Mouse (Mus musculus): ENCODE results near the gene Tmem11.
"Not testable (repeated sequence)": the region's sequence is repeated elsewhere in the genome, so short reads cannot be mapped to it uniquely, and the experiment has no call there.

The Tmem11 gene

GRCm38 (mm10) chr11:60880559-60880958 lies 1.5 kb upstream of the Tmem11 start:
- no peak for DNase-seq

GRCm38 (mm10) chr11:60879423-60879822 lies 351 bp upstream of the Tmem11 start:
- DNase-seq = peak; percentile 41 to 52

DNA sequence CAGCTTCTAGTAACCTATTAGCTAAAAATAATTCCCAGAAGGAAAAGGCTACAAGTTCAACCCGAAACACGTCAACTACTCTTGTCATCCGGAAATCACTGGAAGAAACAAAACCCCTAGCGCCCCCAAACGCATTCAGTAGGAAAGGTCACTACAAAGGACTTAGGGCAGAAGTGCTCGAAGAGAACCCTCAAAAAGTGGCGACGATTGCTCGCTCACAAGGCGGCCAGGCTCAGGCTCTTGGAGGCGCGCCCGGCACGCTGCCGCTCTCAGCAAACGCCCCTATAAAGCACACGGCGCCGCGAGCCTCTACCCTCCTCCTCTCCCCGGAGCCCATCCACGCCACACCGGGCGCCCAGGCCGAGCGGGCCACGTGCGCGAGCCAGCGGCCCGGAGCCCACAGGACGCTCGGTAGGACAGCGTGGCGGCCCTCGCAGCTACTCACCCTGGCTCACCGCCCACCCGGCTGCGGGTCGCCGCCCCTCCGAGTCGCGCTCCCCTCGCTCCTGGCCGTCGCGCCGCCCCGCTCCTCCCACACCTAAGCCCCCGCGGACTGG lies 938 bp downstream of the Tmem11 start:
- DNase-seq = peak; percentile 52 to 55

DNA sequence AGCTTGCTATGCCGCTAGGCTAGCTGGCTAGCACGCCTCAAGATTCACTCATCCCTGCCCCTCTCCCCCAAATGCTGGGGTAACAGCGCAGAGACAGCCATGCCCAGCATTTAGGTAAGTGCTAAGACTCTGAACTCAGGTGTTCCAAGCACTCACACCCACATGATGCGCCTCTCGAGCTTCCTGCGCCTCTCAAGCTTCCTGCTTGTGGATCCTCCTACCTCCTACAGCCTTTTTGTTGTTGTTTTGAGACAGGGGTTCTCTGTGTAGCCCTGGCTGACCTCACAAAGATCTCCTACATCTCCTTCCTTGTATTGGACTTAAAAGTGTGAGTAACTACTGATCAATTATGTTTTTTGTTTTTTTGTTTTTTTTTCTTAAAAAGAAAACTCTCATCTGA lies 6.0 kb downstream of the Tmem11 start:
- DNase-seq = no peak

DNA sequence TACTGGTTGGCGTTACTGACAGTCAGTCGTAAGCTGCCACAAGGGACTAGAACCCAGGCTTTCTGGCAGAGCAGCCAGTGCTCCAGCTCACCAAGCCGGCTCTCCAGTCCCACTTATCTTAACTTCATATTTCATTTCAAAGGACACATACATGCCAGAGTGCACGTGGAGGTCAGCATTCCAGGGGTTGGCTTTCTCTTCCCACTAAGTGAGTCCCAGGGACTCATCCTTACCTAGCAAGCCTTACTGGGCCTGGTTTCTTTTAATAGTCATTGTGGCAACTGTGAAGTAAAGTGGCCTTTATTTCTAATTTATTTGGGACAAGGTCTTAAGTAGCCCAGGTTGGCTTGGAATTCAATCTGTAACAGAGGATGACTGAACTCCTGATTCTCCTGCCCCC lies 7.7 kb downstream of the Tmem11 start:
- DNase-seq = no peak

DNA sequence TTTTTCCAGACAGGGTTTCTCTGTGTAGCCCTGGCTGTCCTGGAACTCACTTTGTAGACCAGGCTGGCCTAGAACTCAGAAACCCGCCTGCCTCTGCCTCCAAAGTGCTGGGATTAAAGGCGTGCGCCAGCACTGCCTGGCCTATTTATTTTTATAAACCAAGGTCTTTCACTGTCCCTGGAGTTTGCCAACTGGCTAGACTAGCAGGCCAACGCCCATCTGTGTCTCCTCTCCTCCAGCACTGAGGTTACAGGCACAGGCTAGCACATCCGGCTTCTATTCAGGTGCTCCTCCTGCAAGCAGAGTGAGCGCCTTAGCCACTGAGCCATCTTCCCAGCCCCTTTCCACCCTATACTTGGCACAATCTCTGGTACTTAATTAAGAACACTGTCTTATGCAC lies 9.6 kb downstream of the Tmem11 start:
- DNase-seq = not testable (repeated sequence)

DNA sequence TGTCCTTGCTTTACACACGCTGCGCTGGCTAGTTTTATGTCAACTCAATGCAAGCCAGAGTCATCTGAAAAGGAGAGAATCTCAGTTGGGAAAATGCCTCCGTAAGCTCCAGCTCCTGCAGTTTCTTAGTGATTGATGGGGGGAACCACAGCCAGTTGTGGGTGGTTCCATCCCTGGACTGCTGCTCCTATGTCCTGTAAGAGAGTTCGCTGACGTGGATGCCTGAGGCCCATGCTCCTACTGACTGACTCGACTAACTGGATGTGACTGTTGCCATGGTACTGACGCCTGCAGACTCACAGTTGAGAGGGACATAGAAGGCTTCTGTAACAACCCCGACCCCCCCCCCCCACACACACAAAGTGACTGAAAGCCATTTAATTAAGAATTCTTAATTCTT lies 11.2 kb downstream of the Tmem11 start:
- DNase-seq = no peak

DNA sequence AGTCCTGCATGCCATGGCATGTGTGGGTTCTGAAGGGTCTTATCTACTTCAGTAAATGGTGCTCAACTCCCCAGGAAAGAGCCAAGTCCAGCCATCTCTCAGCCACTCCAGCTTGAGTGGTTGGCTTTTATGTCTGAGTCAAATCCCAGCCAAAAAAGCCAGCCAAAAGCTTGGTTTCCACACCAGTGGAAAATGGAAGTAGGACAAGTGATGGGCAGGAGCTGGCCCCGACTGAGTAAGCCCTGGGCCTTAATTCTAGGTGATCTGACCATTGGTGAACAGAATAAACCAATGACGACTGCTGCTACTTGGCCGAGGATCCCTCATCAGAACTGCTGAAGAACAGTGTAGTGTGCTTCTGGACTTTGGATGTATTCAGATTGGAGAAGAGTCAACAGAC lies 11.6 kb downstream of the Tmem11 start:
- peak; percentile 21 to 28 for DNase-seq

- DNase-seq = no peak
These were observed 13.1 kb downstream of the Tmem11 start for GRCm38 (mm10) chr11:60866021-60866420.

GRCm38 (mm10) chr11:60864916-60865315 lies 14.2 kb downstream of the Tmem11 start:
- DNase-seq = no peak

DNA sequence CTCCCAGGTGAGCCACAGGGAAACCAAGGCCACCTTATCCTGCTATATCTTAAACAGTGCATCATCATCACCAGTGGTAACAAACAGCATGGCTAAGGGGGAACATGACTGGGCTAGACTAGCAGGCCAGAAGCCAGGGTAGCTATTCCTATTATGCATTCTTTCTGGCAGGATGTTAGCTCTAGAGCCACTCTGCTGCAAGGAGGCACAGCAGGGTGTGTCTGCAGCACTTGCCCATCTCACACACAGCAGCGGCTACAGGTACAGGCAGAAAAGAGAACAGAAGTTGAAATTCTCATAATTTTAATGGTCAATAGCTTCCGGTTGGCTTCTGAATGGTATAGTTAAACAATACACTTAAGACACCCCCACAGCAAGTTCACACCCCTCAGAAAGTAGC lies 14.9 kb downstream of the Tmem11 start:
- peak; percentile 31 to 36 for DNase-seq

GRCm38 (mm10) chr11:60863196-60863595 lies 15.9 kb downstream of the Tmem11 start:
- DNase-seq = peak in 1 of 2 experiments; percentile 16

GRCm38 (mm10) chr11:60861993-60862392 lies 17.1 kb downstream of the Tmem11 start:
- DNase-seq = no peak

DNA sequence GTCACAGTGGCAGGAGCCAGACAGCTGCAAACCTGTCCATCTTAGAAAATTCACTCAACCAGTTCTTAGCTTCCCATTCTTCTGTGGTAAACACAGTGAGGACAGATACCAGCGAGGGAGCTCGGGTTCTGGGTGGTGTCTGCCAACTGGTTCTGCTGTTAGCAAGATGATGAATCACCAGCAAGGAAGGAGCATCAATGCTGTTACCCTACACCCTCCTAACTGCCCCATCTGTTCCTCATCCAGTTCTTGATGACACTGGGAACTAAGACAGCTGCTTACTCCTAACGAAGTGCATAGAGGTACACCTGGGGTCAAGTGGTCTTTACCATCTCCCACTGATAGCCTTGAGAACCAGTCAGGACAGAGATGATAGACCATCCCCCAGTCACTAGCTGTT lies 22.5 kb downstream of the Tmem11 start:
- no peak for DNase-seq

- DNase-seq = no peak
These were observed 33.7 kb downstream of the Tmem11 start for GRCm38 (mm10) chr11:60845415-60845814.

DNA sequence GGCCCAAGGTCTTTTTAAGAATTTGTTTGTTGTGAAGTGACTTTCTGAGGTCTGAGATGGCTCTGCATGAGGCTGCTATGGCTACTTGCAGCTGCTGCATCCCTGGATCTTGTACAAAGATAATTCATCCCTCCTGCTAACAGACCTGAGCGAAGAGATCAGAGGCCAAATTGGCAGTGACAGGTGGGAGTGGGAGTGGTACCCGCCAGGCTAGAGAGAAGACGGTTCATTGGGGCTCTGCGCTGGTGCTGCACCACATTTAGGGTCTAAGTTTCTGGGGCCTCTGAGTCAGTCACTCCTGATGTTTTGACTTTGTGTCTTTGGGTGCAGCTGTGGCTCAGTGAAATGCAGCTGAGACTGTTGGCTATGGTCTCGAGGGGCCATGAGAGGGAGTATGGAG lies 35.7 kb downstream of the Tmem11 start:
- no peak for DNase-seq

- DNase-seq = no peak
These were observed 37.4 kb downstream of the Tmem11 start for GRCm38 (mm10) chr11:60841467-60842200.

DNA sequence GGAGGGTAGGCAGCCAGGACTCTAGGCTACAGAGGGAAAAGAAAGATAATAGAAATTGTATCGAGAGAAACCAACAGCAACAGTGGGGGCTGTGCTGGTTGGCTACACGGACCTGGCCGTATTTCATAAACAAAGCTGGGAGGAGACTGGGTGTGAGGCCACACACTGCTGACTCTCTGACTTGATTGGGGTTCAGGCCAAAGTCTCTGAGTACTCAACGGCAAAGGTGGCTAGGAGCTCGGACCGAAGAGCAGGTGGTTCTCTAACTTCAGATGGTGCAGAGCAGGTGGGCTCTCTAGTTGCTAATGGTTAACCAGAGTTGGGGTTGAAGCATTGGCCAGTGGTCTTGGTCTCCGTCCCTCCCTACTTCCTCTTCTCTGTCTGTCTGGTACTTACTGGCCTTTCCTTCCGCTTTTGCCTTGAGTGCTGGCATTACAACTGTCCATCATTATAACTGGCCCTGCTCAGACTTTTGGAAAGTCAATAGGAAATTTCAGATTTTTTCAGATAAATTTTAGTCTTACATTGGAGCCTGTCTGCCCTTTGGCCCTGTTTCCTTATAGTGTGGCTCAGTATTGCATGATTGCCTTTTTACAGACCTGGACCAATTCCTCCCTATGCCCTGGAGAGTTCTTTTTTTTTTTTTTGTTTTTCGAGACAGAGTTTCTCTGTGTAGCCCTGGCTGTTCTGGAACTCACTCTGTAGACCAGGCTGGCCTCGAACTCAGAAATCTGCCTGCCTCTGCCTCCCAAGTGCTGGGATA lies 41.2 kb downstream of the Tmem11 start:
- no peak for DNase-seq

DNA sequence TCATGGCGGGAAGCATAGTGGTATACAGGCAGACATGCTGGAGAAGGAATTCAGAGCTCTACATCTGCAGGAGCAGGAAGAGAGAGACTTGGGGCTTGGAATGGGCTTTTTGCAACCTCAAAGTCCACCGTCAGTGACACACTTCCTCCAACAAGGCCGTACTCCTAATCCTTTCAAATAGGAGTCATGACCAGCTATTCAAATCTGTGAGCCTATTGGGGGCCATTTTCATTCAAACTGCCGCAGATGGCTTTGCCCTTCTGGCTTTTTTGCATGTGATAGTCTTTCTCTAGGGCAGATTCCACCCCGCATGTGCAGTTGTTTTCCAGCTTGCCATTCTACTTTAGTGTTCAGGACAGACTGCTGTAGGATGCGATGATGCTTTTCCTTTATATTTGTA lies 42.2 kb downstream of the Tmem11 start:
- DNase-seq = no peak

DNA sequence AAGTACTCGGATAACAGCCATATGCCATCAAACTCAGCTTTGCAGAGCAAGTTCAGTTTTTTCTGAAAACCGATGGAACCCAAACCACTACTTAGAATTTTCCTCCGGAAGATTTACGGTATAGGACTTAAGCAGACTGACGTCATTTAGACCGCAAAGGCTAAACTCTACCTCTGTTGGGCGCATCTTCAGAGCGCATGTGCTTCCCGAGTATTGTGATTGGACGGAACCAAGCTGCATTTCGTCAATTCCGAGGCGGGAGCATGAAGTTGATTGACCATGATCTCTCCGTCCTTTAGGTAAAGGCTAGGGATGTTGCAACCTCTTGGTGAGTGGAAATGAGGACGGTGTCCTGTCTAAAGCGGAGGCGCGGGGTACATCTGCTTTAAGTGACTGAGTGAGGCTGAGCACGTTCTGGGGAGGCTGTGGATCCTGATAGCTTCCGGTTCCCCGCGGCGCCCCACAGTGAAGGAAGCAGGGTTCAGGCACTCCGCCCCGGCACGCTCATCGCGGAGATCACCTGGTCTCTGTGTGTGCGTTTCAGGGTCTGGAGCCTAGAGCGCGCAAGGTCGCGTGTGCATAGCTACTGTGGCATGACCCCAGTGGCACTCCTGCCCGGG lies 48.5 kb downstream of the Tmem11 start, which contains the start of gene Dhrs7b:
Gene Dhrs7b (plus strand): TSS at position 199 of the 620 bp plus-strand sequence.
- peak; percentile 85 to 94 for DNase-seq

GRCm38 (mm10) chr11:60828903-60829302 lies 50.2 kb downstream of the Tmem11 start:
- DNase-seq = no peak

GRCm38 (mm10) chr11:60827241-60827945 lies 51.7 kb downstream of the Tmem11 start:
- no peak for DNase-seq

- DNase-seq = no peak
These were observed 52.4 kb downstream of the Tmem11 start for GRCm38 (mm10) chr11:60826700-60827099.

All from cerebellum, postnatal 36 days (tissue).